Mouse (Mus musculus) kidney, embryonic 15.5 days (tissue): Measurements from ENCODE around the gene D5Ertd577e. TPM values are rescaled to one million over a fixed set of nuclear protein-coding genes. Genes with fewer than 3 reads are reported as not detected.
"Not testable (repeated sequence)": the region's sequence is repeated elsewhere in the genome, so short reads cannot be mapped to it uniquely, and the experiment has no call there.

Experiments
- ATAC-seq: fragments of 200-750 bp; cut with Nextera tagmentation; replicated peaks from 2 replicates; pipeline ENCODE4 v1.8.0; 2017; ENCODE audit warnings: moderate TSS enrichment; ENCODE audit not compliant: low FRiP score
- H3K27ac ChIP-seq: fragments of 300-500 bp; sonication (generic); 2 replicates; pipeline ENCODE4 v1.5.1; 2015; ENCODE audit warnings: mild to moderate bottlenecking, inconsistent platforms
- H3K27me3 ChIP-seq: fragments of 300-500 bp; sonication (generic); 2 replicates; pipeline ENCODE4 v1.6.1; 2015; ENCODE audit warnings: inconsistent platforms
- H3K36me3 ChIP-seq: fragments of 300-500 bp; sonication (generic); 2 replicates; pipeline ENCODE4 v1.6.1; 2015; ENCODE audit warnings: inconsistent platforms
- H3K4me1 ChIP-seq: fragments of 300-500 bp; sonication (generic); 2 replicates; pipeline ENCODE4 v1.6.1; 2015; ENCODE audit warnings: inconsistent platforms
- H3K4me2 ChIP-seq: fragments of 300-500 bp; sonication (generic); 2 replicates; pipeline ENCODE4 v1.6.1; 2015; ENCODE audit warnings: moderate library complexity, mild to moderate bottlenecking, inconsistent platforms
- H3K4me3 ChIP-seq: fragments of 300-500 bp; sonication (generic); replicated peaks from 2 replicates; pipeline ENCODE4 v1.5.1; 2015; ENCODE audit warnings: mild to moderate bottlenecking, inconsistent platforms
- H3K9ac ChIP-seq: fragments of 300-500 bp; sonication (generic); 2 replicates; pipeline ENCODE4 v1.6.1; 2015; ENCODE audit warnings: mild to moderate bottlenecking, inconsistent platforms
- H3K9me3 ChIP-seq: fragments of 300-500 bp; sonication (generic); replicated peaks from 2 replicates; pipeline ENCODE4 v1.6.1; 2016; ENCODE audit warnings: inconsistent platforms
- WGBS: fragments of 180-500 bp; shearing (Covaris S2); methylation state at CpG from one replicate; pipeline ENCODE4 v1.1.7; 2015; ENCODE audit warnings: mixed read lengths; 5-methylcytosine and 5-hydroxymethylcytosine counted together
- polyA plus RNA-seq: library from polyadenylated mRNA; unstranded; fragments of >200 nt; fragmentation: Nextera tagmentation; extraction: Ambion mirVana; gene quantifications from 2 replicates; pipeline ENCODE4 v1.2.1, GENCODE M21; 2015

The D5Ertd577e gene
- polyA plus RNA-seq: not detected in 2 replicates

- not testable (repeated sequence) for H3K27ac ChIP-seq, H3K9me3 ChIP-seq, H3K27me3 ChIP-seq, H3K4me2 ChIP-seq, H3K4me1 ChIP-seq, H3K4me3 ChIP-seq, H3K9ac ChIP-seq, H3K36me3 ChIP-seq, ATAC-seq
- WGBS: 38% methylated on average over 1 of the region's 1 CpGs
These were observed at the start of gene D5Ertd577e for GRCm38 (mm10) chr5:95456506-95456905. Gene D5Ertd577e (plus strand): TSS chr5:95456806.

GRCm38 (mm10) chr5:95510458-95510857 is 53.9 kb downstream of the D5Ertd577e start, which contains the start of gene Gm3286:
Gene Gm3286 (plus strand): TSS chr5:95510758.
- H3K9ac ChIP-seq, H3K27me3 ChIP-seq, H3K27ac ChIP-seq, ATAC-seq, H3K36me3 ChIP-seq, H3K4me2 ChIP-seq, H3K9me3 ChIP-seq, H3K4me3 ChIP-seq, H3K4me1 ChIP-seq: not testable (repeated sequence)

Other genes with a start within 250 kb of the D5Ertd577e start
- not detected in 2 replicates for gene Gm10424, start 184.0 kb upstream of the D5Ertd577e start, polyA plus RNA-seq
- gene Gm3259, start 150.9 kb upstream of the D5Ertd577e start, polyA plus RNA-seq: not detected in 2 replicates
- gene Gm3286, start 54.0 kb downstream of the D5Ertd577e start, polyA plus RNA-seq: not detected in 2 replicates
- not detected in 2 replicates for gene Gm7971, start 138.1 kb downstream of the D5Ertd577e start, polyA plus RNA-seq